Mouse (Mus musculus): ENCODE data around the gene Pid1.
"Not testable (repeated sequence)": the region's sequence is repeated elsewhere in the genome, so short reads cannot be mapped to it uniquely, and the experiment has no call there.

The Pid1 gene

DNA sequence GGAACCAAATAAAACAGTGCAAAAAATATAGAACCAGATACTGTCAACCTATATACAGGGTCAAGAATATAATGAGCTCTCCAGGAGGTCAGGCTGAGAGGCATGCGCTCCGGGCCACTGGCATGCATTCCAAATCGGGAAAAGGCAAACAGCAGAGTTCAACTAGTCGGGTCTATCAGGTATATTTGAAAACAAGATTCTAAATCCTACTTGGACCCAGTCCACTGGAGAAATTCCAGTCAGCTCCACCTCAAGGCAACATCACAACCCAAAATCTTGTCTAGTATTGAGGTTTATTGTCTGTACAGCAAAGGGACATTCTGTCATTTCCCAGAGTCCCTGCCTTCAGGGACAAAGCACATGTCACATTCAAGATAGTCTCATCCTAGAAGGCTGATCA is 91.0 kb downstream of the Pid1 start:
- no peak for DNase-seq (ENCODE audit: low read depth, low spot score)

DNA sequence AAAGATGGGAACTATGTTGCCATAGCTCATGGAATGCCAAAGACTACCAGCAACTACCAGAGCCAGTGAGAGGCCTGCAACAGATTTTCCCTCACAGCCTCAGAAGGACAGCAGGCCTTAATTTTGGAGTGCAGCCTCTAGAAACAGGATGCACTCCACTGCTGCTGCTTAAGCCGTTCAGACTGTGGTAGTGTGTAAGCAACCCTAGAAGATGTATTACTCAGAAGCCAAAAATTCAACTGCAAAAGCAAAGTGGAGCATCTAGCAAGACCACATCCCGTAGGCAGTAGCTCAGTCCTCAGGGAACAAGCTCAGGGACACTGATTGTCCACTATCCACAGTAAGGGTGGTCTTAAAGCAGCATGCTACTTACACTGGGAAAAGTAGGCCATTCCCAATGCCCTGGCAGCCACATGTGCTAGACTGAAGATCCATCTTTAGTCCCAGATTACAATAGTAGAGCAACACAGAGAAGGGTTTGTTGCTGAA is 92.2 kb downstream of the Pid1 start:
- DNase-seq (ENCODE audit: low read depth, low spot score) = no peak

DNA sequence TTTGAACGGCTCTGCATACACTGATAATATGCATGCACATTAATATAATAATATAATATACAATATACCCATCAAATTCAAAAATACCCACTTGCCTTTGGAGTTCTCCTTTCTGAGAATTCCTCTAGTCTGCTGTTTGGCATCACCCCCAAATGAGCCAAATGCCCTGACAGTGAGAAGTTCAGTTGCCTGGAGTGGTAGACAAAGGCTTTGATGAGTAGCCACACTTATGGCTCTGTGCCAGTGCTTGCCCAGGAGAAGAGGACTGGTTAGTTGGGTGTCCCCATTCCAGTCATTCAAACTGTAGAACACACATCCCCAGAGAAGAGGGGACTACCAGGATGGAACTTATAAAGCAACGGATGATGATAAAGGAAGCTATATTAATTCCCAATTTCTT is 106.3 kb downstream of the Pid1 start:
- DNase-seq (ENCODE audit: low read depth, low spot score) = no peak

DNA sequence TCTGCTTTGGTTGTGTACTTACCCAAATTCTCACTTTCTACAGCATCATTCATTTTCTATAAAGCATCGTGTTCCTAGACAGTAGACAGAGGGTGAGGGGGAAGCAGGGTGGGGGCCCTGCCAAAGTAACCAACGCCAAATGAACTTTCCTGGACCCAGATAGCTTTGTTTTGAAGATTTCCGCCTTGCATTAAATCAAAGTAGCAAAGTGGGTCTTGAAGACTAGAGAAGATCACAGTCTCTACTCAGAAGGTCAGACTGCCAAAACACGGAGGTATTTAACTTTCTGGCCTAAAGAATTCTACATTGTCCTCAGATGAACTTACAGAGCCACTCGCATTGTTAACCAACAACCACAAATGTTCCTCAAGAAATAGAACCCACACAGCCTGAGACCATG is 109.6 kb downstream of the Pid1 start:
- DNase-seq (ENCODE audit: low read depth, low spot score) = no peak

DNA sequence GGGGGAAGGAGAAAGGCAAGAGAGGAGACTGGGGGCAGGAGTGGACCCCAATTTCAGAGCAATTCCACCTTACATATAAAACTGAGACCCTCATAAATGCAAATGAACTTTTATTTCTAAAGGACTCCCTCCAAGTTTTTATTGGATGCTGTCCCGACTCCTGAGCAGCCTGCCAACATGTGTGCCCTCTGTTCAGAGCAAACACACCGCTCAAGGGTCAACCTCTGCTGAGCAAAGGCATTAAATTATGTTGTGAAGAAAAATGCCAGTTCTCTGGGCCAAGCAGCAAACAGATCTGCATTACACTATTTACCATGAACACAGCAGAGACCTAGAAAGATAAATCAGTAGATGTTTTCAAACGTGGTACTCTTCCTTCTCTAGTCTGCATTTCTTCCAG is 110.1 kb downstream of the Pid1 start:
- no peak for DNase-seq (ENCODE audit: low read depth, low spot score)

DNA sequence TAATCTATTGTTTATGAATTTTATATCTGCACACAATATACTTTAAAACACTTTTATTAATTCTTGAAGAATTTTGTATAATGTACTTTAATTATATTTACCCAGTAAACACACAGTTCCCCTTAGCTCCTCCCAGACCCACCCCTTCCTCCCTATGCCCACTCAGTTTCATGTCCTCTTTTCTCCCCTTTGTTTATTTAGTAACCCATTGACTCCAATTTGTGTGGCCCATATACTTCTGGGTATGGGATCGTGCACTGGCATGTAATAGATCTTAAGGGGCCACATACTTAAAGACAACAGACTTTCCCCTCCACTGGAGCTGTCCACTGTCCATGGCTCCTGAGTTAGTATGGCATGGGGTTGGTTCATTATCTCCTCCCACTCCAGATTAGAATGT is 112.8 kb downstream of the Pid1 start:
- DNase-seq (ENCODE audit: low read depth, low spot score) = no peak

DNA sequence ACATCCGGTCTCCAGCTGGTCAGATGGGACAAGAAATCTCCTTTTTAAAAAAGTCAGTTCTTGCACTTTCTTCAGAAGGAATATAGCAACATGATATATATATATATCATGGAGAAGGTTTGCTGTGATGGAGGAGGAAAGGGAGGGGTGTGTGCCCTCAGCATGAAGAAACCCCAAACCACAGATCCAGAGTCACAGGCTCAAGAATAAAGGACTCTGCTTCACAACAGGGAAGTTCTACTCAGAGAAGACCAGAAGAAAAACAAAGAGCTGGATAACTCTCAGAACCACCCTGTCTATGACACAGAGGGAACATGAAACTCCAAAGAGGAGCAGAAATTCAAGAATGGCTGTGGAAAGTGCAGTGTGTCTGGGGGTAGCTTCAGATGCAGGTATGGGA is 113.2 kb downstream of the Pid1 start:
- DNase-seq (ENCODE audit: low read depth, low spot score) = no peak

DNA sequence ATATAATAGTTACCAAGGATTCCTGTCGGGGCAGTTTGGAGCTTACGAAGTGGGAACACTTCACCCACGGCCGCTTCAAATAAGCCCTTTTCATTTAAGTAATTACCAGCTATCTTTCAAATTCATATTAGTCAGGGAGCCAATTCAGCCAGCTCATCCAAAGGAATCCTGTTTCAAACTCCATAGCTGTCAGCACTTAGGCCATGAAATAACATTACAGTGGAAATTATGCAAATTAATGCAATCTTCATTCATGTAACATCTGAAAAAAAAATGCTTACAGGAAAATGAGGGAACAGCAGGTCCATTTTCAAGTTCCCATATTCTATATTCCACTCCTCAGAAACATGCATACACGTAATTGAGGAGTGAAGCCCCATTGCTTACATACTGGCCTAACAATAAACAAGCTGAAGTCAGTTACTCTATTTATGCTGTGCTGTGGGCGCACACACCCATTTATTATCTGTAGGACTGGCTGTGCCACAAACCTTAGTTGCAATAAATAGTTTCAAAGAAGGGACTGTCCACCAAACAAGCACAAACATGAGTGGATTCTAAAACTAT is 114.1 kb downstream of the Pid1 start:
- DNase-seq (ENCODE audit: low read depth, low spot score) = no peak

DNA sequence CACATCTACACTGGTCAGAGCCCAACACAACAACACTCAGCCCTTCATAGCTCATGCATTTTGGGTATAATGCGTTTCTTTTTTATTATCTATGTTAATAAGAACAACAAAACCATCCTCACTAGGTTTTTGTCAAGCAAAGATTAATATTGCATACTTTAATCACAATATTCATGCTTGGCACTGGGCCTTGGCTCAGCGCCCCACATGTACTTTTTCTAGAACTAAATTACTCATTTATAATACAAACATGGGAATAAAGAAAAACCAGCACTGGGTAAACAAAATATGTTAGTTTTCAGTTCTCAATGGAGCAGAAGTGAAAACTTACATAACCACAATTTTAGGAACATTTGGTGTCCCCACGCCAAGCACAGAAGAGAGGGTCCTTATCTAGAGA is 116.9 kb downstream of the Pid1 start:
- DNase-seq (ENCODE audit: low read depth, low spot score) = no peak

DNA sequence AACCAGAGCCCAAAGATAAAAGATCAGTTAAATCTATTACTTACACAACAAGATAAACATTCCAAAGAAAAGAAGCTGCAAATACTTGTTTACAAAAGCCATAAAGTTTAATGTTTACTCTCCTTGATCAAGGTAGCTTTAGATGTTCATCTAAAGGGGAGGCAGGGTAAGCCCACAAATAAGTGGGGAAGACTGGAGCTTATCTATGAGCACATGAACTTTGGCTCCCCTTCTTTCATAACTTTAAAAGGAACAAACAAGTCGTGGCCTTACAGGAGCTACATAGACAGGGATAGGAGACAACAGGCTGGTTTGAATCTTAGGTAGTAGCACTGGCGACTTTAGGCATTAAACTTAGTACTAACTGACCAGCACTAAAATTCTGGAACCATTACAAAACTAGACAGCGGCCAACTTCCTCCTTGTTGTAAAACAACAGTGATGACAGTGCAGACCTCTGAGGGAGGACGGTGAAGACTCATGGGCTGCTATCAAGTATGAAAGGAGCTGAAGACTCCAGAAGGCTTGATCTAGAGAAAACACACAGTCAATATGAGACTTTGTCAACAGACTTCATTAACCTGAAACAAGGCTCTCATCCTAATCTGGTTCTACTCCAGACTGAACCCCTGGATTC is 122.7 kb downstream of the Pid1 start:
- no peak for DNase-seq (ENCODE audit: low read depth, low spot score)

DNA sequence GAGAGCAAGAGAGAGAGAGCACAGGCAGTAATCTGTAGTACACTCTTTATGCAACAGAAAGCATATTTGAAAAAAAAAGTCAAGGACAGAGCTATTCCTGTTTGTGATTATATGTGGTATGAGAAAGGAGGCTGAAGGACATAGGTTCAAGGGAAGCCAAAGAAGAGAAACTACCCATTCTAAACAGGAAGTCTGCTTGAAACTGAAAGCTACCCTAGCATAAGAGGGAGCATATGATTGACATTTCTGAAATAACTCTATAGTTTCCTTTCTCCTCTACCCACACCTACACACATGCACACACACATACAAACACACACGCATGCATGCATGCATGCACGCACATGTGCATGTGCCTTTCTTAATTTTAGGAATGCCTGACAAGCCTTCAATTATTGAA is 123.8 kb downstream of the Pid1 start:
- no peak for DNase-seq (ENCODE audit: low read depth, low spot score)

DNA sequence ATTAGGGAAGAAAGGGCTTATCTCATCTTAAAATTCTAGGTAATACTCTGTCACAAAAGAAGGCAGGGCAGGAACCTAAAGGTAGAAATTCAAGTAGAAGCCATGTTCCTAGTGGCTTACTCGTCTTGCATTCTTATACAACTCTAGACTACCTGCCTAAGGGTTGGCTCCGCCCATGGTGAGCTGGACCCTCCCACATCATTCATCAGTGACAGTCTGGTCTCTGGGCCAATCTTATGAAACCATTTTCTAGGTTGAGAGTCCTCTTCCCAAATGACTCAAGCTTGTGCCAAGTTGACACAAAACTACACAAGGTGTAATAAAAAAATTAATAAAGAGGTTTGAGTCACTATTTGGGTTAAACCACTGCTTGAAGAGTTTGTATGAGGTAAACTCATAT is 133.5 kb downstream of the Pid1 start:
- no peak for DNase-seq (ENCODE audit: low read depth, low spot score)

DNA sequence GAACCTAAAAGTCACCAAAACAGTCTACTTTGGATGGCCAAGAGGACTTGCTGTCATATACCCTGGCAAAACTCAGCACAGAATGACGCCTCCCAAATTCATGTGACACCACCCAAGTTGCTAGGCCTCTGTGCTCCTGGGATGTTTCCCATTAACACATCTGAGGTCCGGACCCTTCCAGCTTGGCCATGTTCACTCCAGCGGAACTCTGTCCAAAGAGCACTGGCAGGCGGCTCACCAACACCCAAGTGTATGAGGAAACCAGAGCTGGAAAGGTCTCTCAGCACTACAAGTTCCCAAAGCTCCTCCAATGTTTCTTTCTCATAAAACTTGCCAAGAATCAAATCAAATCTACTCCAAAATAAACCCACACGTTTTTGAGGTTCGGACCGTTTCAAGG is 138.4 kb downstream of the Pid1 start:
- DNase-seq (ENCODE audit: low read depth, low spot score) = no peak

DNA sequence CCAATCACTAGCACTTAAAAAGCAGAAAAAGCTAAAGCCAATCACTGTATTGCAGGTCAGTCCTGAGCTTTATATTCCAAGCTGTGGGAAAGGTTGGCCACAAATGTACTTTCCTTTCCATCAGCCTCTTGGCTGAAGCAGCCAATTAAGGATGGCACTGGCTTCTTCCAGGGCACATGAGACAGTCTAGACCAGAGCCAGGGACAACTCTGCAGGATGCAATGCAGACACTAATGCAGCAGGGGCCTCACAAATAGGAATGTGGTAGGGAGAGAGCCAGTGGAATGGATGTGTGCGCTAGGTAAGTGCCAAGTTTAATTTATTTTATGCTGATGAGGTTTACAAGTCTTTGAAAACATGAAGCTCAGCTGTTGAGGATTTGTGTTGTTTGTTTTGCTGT is 141.9 kb downstream of the Pid1 start:
- DNase-seq (ENCODE audit: low read depth, low spot score) = no peak

DNA sequence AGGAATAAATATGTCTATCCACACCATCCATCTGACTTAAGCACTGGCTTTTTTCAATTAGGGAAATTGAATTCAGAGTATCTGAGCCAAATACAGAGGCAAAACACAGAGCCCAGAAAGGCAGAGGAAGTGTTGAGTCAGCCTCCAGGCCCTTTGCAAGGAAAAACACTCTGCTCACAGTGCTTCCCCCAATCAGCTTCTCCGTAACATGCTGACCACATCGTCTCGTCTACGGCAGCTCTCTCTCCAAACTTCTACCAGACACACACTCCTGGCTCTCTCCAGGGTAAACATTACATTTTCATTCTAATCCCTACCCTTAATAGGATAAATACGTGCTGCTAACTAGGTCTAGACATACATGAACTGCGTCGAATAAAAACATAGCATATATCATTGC is 145.4 kb downstream of the Pid1 start:
- no peak for DNase-seq (ENCODE audit: low read depth, low spot score)

DNA sequence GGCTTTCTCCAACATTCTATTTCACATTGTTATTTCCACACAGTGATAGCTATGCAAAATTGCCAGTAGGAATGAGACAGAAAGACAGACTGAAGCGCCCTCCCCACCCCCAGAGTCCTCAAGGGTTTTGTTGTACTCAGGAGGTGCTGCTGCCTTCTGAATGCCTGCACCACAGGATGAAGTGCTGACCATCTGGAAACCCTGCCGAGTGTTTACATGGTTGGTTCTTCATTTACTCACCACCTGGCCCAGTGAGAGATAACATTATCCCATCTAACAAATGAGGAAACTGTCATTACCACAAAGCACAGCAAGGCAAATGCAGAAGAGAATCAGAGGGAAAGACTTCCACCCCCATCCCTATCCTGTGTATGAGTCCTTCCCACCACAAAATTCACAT is 146.2 kb downstream of the Pid1 start:
- no peak for DNase-seq (ENCODE audit: low read depth, low spot score)

DNA sequence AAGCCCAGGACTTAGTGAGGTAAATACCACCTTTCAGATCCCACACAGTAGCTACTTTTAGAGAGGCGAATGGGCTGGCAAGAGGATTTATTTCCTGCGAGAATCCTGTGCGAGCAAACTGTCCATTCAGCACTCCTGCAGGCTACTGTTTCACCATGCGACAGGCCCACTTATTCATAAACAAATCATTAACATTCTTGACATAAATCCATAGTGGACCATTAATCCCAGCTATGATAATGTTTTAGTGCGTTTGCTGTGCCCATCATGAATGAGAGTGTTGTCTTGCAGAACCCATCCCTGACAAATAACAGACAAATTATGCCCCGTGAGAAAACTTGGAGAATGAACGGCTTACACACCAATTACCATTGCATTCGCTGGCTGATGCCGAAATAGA is 152.5 kb downstream of the Pid1 start:
- DNase-seq (ENCODE audit: low read depth, low spot score) = no peak

DNA sequence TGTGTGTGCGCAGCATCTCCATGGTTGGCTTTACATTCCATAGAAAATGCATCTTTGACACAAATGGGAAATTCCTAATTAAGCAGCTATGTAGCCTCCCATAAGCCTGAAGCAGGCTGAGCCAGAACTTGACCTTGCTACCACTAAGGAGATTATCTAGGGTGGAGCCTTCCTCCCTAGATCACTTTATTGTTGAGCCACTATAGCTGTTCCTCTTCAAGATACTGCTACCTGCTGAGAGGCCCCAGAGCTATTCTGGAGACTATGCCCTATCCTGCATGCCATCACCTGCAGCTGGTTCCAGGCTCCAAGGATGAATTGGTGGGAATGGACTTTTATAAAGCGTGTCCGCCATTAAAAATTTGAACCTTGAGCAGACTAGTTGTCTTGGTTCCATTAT is 158.2 kb downstream of the Pid1 start:
- DNase-seq (ENCODE audit: low read depth, low spot score) = not testable (repeated sequence)

DNA sequence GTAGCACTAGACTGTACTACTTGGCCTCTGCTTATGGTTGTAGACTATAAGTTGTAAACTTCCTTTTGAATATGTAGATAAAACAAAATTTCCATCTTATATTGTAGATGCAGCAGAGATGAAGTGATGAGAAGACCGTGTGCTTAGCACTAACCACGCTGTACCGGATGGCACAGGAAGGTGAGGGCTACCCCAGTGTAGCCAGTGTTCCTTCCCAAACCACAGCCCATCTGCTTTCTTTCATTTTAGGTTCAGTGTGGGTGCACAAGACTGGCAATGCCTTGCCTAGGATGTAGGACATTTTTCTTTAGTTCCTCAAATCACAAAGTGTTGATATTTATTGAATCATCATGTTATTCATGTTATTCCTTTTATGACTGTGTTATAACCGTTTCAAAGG is 160.5 kb downstream of the Pid1 start:
- no peak for DNase-seq (ENCODE audit: low read depth, low spot score)

DNA sequence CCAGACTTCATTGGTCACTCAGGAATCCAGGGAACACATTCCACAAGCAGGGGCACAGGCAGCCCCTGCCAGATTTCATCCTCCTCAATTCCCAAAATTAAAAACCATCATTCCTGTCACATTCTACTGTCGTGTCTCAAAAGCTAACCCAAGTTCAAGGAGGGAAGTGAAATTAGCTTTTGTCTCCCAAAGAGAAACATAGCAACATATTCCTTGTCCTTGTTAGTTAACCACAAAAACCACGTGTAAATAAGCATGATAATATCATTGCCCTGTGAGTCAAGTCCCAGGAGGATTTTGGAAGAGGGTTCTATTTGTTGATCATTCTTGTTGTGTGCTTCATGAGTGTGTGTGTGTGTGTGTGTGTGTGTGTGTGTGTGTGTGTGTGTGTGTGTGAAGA is 164.1 kb downstream of the Pid1 start:
- no peak for DNase-seq (ENCODE audit: low read depth, low spot score)

DNA sequence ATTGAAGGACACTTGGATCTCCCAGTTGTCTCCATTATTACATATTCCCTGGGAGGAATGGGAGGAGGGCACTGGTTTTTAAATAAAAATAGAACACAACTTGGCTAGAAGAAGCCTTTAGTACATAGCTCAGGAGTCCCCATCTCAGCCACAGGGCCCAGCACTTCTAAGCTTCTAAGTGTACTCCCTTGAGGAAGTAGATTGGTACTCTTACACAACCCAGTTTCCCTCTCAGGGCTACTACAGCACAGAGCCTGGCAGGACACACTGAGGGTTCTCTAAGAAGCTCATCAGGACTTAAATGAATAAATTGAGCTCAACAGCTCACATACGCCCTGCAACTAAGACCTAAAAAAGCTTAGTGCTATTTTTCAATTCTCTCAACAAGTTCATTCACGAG is 165.1 kb downstream of the Pid1 start:
- DNase-seq (ENCODE audit: low read depth, low spot score) = no peak

DNA sequence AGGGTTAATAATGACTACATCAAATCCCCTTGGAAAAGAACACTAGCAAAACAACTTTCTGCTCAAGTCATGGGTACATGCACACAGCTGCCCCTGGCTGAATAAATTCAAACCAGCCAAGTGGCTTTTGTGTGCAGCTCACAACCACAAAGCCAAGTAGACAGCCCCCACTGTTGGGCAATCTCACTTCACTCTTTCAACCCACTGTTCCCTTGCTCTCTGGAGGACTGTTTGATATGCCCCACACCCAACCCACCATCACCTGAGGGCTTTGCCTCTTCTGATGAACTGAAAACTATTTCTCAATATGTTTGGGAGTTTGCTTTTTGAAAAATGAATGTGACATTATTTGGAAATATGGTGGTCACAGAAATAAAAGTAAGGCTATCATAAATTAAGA is 171.8 kb downstream of the Pid1 start:
- DNase-seq (ENCODE audit: low read depth, low spot score) = no peak

DNA sequence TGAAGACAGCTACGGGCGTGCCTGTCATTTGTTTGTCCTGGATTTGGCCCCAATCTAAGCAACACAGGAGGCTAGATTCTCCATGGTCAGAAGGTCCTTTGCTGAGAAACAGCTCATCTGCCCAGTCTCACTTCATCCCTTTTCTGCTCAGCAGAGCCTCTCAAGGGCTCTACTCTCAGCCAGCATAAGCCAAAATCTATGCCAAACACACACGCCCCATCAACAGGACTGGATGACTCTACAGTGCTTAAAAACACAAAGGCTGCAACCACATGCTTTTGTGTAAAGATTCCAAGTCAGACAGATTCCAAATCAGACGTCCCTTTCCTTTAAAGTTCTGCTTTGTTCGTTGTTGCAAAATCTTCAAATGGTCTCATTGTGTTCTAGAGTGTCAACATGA is 174.5 kb downstream of the Pid1 start:
- DNase-seq (ENCODE audit: low read depth, low spot score) = no peak

Data from retina, postnatal 7 days (tissue).